Mouse (Mus musculus) neural tube, embryonic 13.5 days (tissue): ENCODE results near the gene Zbtb34. TPM values are rescaled to one million over a fixed set of nuclear protein-coding genes. Genes with fewer than 3 reads are reported as not detected.

Source experiments
- ATAC-seq: fragments of 200-750 bp; cut with Nextera tagmentation; 2 replicates; pipeline ENCODE4 v1.8.0; 2017; ENCODE audit warnings: low read depth, mild to moderate bottlenecking, moderate TSS enrichment, moderate library complexity
- H3K27ac ChIP-seq: fragments of 300-500 bp; sonication (generic); replicated peaks from 2 replicates; pipeline ENCODE4 v1.5.1; 2015; ENCODE audit warnings: moderate library complexity, mild to moderate bottlenecking, inconsistent platforms
- H3K27me3 ChIP-seq: fragments of 300-500 bp; sonication (generic); 2 replicates; pipeline ENCODE4 v1.6.1; 2015; ENCODE audit warnings: mild to moderate bottlenecking, inconsistent platforms
- H3K36me3 ChIP-seq: fragments of 300-500 bp; sonication (generic); 2 replicates; pipeline ENCODE4 v1.6.1; 2015; ENCODE audit warnings: mild to moderate bottlenecking, inconsistent platforms
- H3K4me1 ChIP-seq: fragments of 300-500 bp; sonication (generic); replicated peaks from 2 replicates; pipeline ENCODE4 v1.6.1; 2015; ENCODE audit warnings: inconsistent platforms
- H3K4me2 ChIP-seq: fragments of 300-500 bp; sonication (generic); 2 replicates; pipeline ENCODE4 v1.6.1; 2015; ENCODE audit warnings: inconsistent platforms, mild to moderate bottlenecking, moderate library complexity
- H3K4me3 ChIP-seq: fragments of 300-500 bp; sonication (generic); 2 replicates; pipeline ENCODE4 v1.5.1; 2015; ENCODE audit warnings: mild to moderate bottlenecking, inconsistent platforms
- H3K9ac ChIP-seq: fragments of 300-500 bp; sonication (generic); 2 replicates; pipeline ENCODE4 v1.6.1; 2015; ENCODE audit warnings: moderate library complexity, mild to moderate bottlenecking, inconsistent platforms
- H3K9me3 ChIP-seq: fragments of 300-500 bp; sonication (generic); 2 replicates; pipeline ENCODE4 v1.6.1; 2016; ENCODE audit warnings: inconsistent platforms
- WGBS: fragments of 180-500 bp; shearing (Covaris S2); methylation state at CpG from one replicate; pipeline ENCODE4 v1.1.7; 2015; 5-methylcytosine and 5-hydroxymethylcytosine counted together
- polyA plus RNA-seq: library from polyadenylated mRNA; unstranded; fragments of >200 nt; fragmentation: Nextera tagmentation; extraction: Ambion mirVana; gene quantifications from 2 replicates; pipeline ENCODE4 v1.2.1, GENCODE M21; 2015

Gene Zbtb34
- 7.3 and 8.7 TPM in 2 replicates for polyA plus RNA-seq

- ATAC-seq = peak; percentile 78
- WGBS = under 1% methylated on average over 78 of the region's 102 CpGs
These were observed at the start of gene Zbtb34 for GRCm38 (mm10) chr2:33430771-33431699. Zbtb34 (minus strand) TSS chr2:33431324.

DNA sequence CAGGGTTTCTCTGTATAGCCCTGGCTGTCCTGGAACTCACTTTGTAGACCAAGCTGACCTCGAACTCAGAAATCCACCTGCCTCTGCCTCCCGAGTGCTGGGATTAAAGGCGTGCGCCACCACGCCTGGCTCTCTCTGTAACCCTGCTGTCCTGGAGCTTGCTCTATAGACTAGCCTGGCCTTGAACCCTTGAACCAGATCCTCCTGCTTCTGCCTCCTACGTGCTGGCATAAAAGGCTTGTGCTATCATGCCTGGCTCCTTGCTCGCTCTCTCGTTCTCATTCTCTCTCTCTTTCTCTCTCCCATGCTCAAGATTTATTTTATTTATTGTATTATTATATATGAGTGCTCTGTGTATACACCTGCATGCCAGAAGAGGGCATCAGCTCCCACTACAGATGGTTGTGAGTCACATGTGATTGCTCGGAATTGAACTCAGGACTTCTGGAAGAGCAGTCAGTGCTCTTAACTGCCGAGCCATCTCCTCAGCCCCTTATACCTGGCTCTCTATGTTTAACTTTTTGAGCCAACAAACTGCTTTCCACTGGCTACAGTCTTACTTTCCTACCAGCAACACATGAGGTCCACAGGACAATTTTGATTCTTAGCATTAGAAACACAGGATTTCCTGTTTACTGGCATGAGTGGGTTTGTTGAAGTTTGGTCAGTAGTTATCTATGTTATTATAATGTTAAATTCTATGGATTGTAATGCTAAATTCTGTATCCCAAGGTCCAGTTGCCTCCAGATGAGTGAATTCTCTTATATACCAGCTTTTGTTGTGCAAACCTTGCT lies 47.0 kb upstream of the Zbtb34 start:
- ATAC-seq = no peak
- Histone ChIP-seq H3K36me3 (no peaks in the 10 kb centered on the region), H3K27me3 (no peaks in the 10 kb centered on the region), H3K4me3 (no peak overlapping the region), H3K4me1 (peaks cover 6% of the 10 kb centered on the region; the same call in 1 of the 2 replicates), H3K27ac (no peak overlapping the region), H3K4me2 (no peak overlapping the region), H3K9me3 (no peaks in the 10 kb centered on the region), H3K9ac (no peak overlapping the region)
- WGBS = 90% methylated on average over 10 of the region's 10 CpGs

More at GRCm38 (mm10) chr2:33430771-33431699, at the start of gene Zbtb34:
- Histone ChIP-seq H3K4me3 (peak within 1 kb of the TSS; percentile 96), H3K9ac (peak within 1 kb of the TSS; percentile 94), H3K4me1 (peaks cover 51% of the 10 kb centered on the region), H3K9me3 (no peaks in the 10 kb centered on the region), H3K27me3 (no peaks in the 10 kb centered on the region), H3K27ac (peak within 1 kb of the TSS; percentile 68), H3K4me2 (peak within 1 kb of the TSS; percentile 81), H3K36me3 (peaks cover 12% of the 10 kb centered on the region)

- no peak overlapping the region for H3K4me2 ChIP-seq
- H3K9me3 ChIP-seq = no peaks in the 10 kb centered on the region
- no peak overlapping the region for H3K27ac ChIP-seq
- no peak overlapping the region for H3K9ac ChIP-seq
- H3K4me1 ChIP-seq = no peaks in the 10 kb centered on the region; the same call in 1 of the 2 replicates
- H3K36me3 ChIP-seq = no peaks in the 10 kb centered on the region
- H3K4me3 ChIP-seq = no peak overlapping the region
- H3K27me3 ChIP-seq = no peaks in the 10 kb centered on the region
- ATAC-seq = no peak
These were observed 44.8 kb upstream of the Zbtb34 start for GRCm38 (mm10) chr2:33475961-33476360.

DNA sequence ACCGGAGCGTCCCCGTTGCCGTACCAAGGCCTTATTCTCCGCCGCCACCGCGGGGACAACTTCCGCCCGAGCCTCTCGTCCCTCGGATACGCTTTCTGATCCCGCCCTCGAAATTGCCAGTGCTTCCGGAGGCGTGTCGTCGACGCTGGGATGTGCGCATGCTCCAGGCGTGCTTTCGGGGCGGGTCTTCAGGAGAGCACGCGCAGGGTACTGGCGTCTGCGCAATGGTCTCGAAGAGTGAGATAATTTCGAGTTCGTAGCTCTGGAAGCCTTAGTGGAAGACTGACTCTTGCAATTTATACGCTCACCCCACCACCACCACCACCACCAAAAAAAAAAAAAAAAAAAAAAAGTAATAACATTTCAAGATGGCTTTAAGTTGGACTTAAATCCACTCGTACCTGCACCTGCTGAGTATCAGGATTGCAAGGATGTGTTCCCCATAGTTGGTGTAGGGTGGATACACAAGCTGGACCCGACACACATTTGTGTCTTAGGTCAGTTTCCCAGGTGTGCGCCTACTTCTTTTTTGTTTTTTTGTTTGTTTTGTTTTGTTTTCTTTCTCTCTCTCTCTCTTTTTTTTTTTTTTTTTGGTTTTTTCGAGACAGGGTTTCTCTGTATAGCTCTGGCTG lies 37.5 kb upstream of the Zbtb34 start, which contains the start of gene Zbtb43:
TSS of gene Zbtb43 (minus strand) at position 94 of the 632 bp plus-strand sequence.
- 6% methylated on average over 35 of the region's 36 CpGs for WGBS
- H3K4me2 ChIP-seq = peak within 1 kb of the TSS; percentile 91
- H3K4me3 ChIP-seq = peak within 1 kb of the TSS; percentile 88
- H3K9me3 ChIP-seq = no peaks in the 10 kb centered on the region
- peaks cover 10% of the 10 kb centered on the region for H3K36me3 ChIP-seq
- ATAC-seq = peak; percentile 97
- peak within 1 kb of the TSS; percentile 96 for H3K9ac ChIP-seq
- H3K4me1 ChIP-seq = peaks cover 30% of the 10 kb centered on the region
- no peaks in the 10 kb centered on the region for H3K27me3 ChIP-seq
- peak within 1 kb of the TSS; percentile 67 for H3K27ac ChIP-seq

DNA sequence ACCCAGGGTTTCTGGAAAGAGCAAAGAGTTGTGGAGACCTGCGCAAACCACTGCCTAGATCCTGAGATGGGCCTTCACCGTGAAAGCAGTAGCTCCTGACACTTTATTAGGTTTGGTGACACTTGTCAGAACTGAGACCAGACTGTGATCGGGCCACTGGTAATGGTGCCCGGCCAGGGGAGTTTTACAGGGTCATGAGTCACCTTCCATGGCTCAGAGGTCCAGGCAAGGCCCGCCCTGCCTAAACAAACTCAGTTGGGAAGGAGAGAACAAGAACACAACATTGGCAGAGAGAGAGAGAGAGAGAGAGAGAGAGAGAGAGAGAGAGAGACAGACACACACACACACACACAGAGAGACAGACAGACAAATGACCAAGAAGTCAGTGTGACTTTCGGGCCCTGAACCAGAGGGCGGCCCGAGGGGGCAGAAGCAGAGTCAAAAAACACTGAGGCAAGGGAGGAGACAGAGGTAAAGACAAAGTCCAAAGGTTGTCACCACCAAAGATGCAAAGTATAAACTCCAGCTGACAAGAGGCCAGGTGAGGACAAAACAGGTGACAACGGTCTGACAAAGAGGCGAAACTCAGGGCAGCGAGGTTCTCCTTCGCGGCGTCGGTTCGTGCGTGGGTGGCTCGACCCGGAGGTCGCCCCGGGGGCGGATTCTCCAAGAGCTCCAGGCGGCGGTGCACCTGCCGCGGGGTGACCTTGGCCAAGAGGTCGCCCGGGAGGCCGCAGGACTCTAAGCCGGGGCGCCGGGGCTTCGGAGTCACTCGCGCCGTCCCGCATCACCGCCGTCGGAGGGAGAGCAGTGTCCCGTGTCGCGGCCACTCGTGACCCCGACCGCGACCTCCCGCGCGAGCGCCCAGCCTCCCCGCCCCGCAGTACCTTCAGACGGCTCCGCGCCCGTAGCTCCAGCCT lies 36.7 kb upstream of the Zbtb34 start:
- Histone ChIP-seq H3K9ac (peak overlapping the region; percentile 96), H3K4me1 (peaks cover 30% of the 10 kb centered on the region), H3K36me3 (peaks cover 17% of the 10 kb centered on the region), H3K4me2 (peak overlapping the region; percentile 91), H3K27me3 (no peaks in the 10 kb centered on the region), H3K9me3 (no peaks in the 10 kb centered on the region), H3K4me3 (peak overlapping the region; percentile 88), H3K27ac (peak overlapping the region; percentile 67)
- no peak; the same call in none of the 2 replicates for ATAC-seq
- WGBS = 6% methylated on average over 57 of the region's 57 CpGs

GRCm38 (mm10) chr2:33465966-33466365 lies 34.8 kb upstream of the Zbtb34 start:
- no peaks in the 10 kb centered on the region for H3K9me3 ChIP-seq
- no peak overlapping the region for H3K27ac ChIP-seq
- peaks cover 35% of the 10 kb centered on the region for H3K36me3 ChIP-seq
- H3K27me3 ChIP-seq = no peaks in the 10 kb centered on the region
- H3K4me3 ChIP-seq = no peak overlapping the region
- peaks cover 30% of the 10 kb centered on the region for H3K4me1 ChIP-seq
- WGBS = 74% methylated on average over 4 of the region's 4 CpGs
- 0 out of 2 replicates have a peak overlapping the region, but pooled peaks have one; percentile 91 for H3K4me2 ChIP-seq
- 0 out of 2 replicates have a peak overlapping the region, but pooled peaks have one; percentile 43 for H3K9ac ChIP-seq
- ATAC-seq = no peak

- Histone ChIP-seq H3K27ac (no peak overlapping the region), H3K36me3 (peaks cover 43% of the 10 kb centered on the region), H3K4me3 (no peak overlapping the region), H3K4me1 (peaks cover 30% of the 10 kb centered on the region), H3K9me3 (no peaks in the 10 kb centered on the region), H3K27me3 (no peaks in the 10 kb centered on the region), H3K9ac (0 out of 2 replicates have a peak overlapping the region, but pooled peaks have one; percentile 43), H3K4me2 (no peak overlapping the region)
- WGBS = 64% methylated on average over 5 of the region's 5 CpGs
- no peak for ATAC-seq
These were observed 34.1 kb upstream of the Zbtb34 start for GRCm38 (mm10) chr2:33465215-33465614.

DNA sequence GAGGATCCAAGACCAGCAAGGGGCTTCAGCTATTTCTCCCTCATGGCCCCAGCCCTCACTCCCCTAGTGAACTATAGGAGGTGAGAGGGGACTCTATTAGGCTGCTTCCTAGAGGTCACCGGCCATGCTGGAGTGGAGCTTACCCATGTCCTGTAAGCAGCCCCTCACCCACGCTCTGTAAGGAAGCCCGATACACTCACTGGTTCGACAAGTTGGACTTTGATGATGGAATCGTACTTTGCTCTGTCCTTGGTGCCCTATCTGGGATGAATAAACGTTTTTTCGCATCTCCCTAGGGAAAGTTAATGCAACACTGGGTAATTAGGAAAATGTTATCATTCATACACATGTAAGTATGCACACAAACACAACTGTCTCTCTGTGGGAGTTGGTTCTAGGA lies 30.9 kb upstream of the Zbtb34 start:
- no peak overlapping the region for H3K9ac ChIP-seq
- ATAC-seq = no peak
- no peak overlapping the region for H3K27ac ChIP-seq
- H3K27me3 ChIP-seq = no peaks in the 10 kb centered on the region
- no peak overlapping the region for H3K4me2 ChIP-seq
- peaks cover 59% of the 10 kb centered on the region for H3K36me3 ChIP-seq
- 90% methylated on average over 7 of the region's 7 CpGs for WGBS
- no peak overlapping the region for H3K4me3 ChIP-seq
- no peaks in the 10 kb centered on the region for H3K9me3 ChIP-seq
- peaks cover 22% of the 10 kb centered on the region for H3K4me1 ChIP-seq

- no peaks in the 10 kb centered on the region for H3K9me3 ChIP-seq
- H3K4me1 ChIP-seq = peaks cover 12% of the 10 kb centered on the region
- 50% methylated on average over 1 of the region's 1 CpGs for WGBS
- no peak overlapping the region for H3K27ac ChIP-seq
- ATAC-seq = no peak
- no peak overlapping the region for H3K4me2 ChIP-seq
- no peaks in the 10 kb centered on the region for H3K27me3 ChIP-seq
- no peak overlapping the region for H3K4me3 ChIP-seq
- H3K9ac ChIP-seq = no peak overlapping the region
- peaks cover 65% of the 10 kb centered on the region for H3K36me3 ChIP-seq
These were observed 29.9 kb upstream of the Zbtb34 start for GRCm38 (mm10) chr2:33461066-33461465.

GRCm38 (mm10) chr2:33459660-33460059 lies 28.5 kb upstream of the Zbtb34 start:
- Histone ChIP-seq H3K9me3 (no peaks in the 10 kb centered on the region), H3K4me1 (no peaks in the 10 kb centered on the region), H3K9ac (no peak overlapping the region), H3K4me3 (no peak overlapping the region), H3K27ac (no peak overlapping the region), H3K4me2 (no peak overlapping the region), H3K27me3 (no peaks in the 10 kb centered on the region), H3K36me3 (peaks cover 75% of the 10 kb centered on the region)
- 90% methylated on average over 4 of the region's 4 CpGs for WGBS
- no peak for ATAC-seq

DNA sequence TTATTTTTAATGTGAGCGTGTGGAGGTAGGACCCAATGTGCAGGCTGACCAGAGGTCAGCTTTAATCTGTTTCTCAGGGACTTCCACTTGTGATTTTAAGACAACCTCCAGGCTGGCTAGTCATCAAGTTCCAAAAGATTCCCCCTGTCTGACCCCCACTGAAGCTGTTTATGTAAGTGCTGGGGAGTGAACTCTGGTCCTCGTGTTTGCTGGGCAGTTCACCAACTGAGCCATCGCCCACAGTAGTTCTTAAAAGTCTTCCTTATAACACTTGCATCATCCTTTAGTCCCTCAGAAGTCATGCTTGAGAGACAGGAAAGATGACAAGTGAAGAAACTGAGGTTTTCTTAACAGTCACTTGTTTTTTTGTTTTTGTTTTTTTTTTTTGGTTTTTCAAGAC lies 25.6 kb upstream of the Zbtb34 start:
- ATAC-seq = no peak
- Histone ChIP-seq H3K36me3 (peaks cover 76% of the 10 kb centered on the region), H3K4me3 (no peak overlapping the region), H3K4me2 (no peak overlapping the region), H3K27ac (no peak overlapping the region), H3K9me3 (no peaks in the 10 kb centered on the region), H3K9ac (no peak overlapping the region), H3K27me3 (no peaks in the 10 kb centered on the region), H3K4me1 (no peaks in the 10 kb centered on the region; the same call in 1 of the 2 replicates)
- WGBS = 82% methylated on average over 3 of the region's 3 CpGs
